Mouse (Mus musculus): ENCODE measurements around the gene Tspan2. TPM values are rescaled to one million over a fixed set of nuclear protein-coding genes. Genes with fewer than 3 reads are reported as not detected.

Gene Tspan2
- polyA plus RNA-seq, 1 experiment from 2014 or later = 9.8 TPM

DNA sequence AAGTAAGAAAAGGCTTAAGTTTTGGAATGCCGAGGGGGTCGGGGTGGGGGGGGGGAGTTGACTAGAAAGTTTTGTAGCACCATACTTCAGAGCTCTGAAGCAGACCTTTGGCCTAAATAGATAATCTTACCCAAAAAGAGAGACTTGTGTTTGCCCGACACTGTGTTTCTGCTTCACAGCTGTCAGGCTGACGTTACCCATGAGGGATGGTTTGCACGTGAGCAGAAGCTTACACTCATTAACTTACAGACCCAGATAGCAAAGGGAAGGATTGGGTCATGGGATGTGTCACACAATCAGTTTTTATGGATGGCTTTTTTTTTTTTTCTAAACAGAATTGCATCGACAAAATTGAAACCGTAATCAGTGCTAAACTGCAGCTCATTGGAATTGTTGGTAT is 30.5 kb downstream of the Tspan2 start:
- no peak overlapping the region for H3K9ac ChIP-seq (ENCODE audit: low read length)
- no peaks in the 10 kb centered on the region for H3K27me3 ChIP-seq (ENCODE audit: control insufficient read depth, insufficient read depth, low read length)
- H3K4me2 ChIP-seq (ENCODE audit: low read depth) = no peak overlapping the region
- WGBS = 84% methylated on average over 7 of the region's 7 CpGs
- ATAC-seq (ENCODE audit: insufficient read depth, low FRiP score, low TSS enrichment) (no peak), DNase-seq (ENCODE audit: low spot score) (no peak)
- no peak overlapping the region for H3K4me3 ChIP-seq (ENCODE audit: low read depth, low read length)
- H3K4me1 ChIP-seq (ENCODE audit: control insufficient read depth, insufficient read depth, low read length) = peaks cover 7% of the 10 kb centered on the region; the same call in 1 of the 2 replicates
- no peak overlapping the region for H3K27ac ChIP-seq (ENCODE audit: low read depth, low read length)
- H3K36me3 ChIP-seq (ENCODE audit: control insufficient read depth, insufficient read depth, low read length) = no peaks in the 10 kb centered on the region
- H3K9me3 ChIP-seq (ENCODE audit: control insufficient read depth, low read length) = no peaks in the 10 kb centered on the region

DNA sequence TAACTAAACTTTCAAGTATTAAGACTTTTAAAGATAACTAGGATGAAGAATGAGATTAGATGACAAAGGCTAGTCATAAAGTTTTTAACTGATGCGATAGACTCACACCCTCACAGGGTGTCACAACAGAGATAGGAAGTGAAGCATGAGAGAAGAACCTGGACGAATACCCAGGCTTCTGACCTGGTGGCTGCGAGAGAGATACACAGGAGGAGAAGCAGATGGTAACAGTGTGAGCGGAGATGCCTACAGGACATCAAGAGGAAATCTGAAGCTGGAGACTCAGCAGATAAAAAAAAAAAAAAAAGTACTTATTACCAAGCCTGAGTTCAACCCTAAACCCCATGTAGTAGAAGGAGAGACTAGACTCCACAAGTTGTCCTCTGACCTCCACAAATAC is 38.7 kb downstream of the Tspan2 start:
- no peaks in the 10 kb centered on the region for H3K36me3 ChIP-seq (ENCODE audit: control insufficient read depth, insufficient read depth, low read length)
- no peak overlapping the region for H3K9ac ChIP-seq (ENCODE audit: low read length)
- H3K4me1 ChIP-seq (ENCODE audit: control insufficient read depth, insufficient read depth, low read length) = no peaks in the 10 kb centered on the region
- DNase-seq (ENCODE audit: low spot score) (no peak), ATAC-seq (ENCODE audit: insufficient read depth, low FRiP score, low TSS enrichment) (no peak)
- H3K27me3 ChIP-seq (ENCODE audit: control insufficient read depth, insufficient read depth, low read length) = no peaks in the 10 kb centered on the region
- H3K27ac ChIP-seq (ENCODE audit: low read depth, low read length) = no peak overlapping the region
- WGBS = 92% methylated on average over 4 of the region's 4 CpGs
- no peak overlapping the region for H3K4me2 ChIP-seq (ENCODE audit: low read depth)
- no peak overlapping the region for H3K4me3 ChIP-seq (ENCODE audit: low read depth, low read length)
- no peaks in the 10 kb centered on the region for H3K9me3 ChIP-seq (ENCODE audit: control insufficient read depth, low read length)

GRCm38 (mm10) chr3:102782618-102783017 is 48.3 kb downstream of the Tspan2 start, which contains the start of gene Tshb:
Gene Tshb (minus strand): TSS chr3:102782718.
- no peaks in the 10 kb centered on the region for H3K36me3 ChIP-seq (ENCODE audit: control insufficient read depth, insufficient read depth, low read length)
- 83% methylated on average over 2 of the region's 2 CpGs for WGBS
- H3K27me3 ChIP-seq (ENCODE audit: control insufficient read depth, insufficient read depth, low read length) = no peaks in the 10 kb centered on the region
- no peak for ATAC-seq (ENCODE audit: insufficient read depth, low FRiP score, low TSS enrichment)
- H3K27ac ChIP-seq (ENCODE audit: low read depth, low read length) = no peak within 1 kb of the TSS
- H3K4me1 ChIP-seq (ENCODE audit: control insufficient read depth, insufficient read depth, low read length) = no peaks in the 10 kb centered on the region
- DNase-seq (ENCODE audit: low spot score) = no peak
- H3K4me2 ChIP-seq (ENCODE audit: low read depth) = no peak within 1 kb of the TSS
- H3K9me3 ChIP-seq (ENCODE audit: control insufficient read depth, low read length) = no peaks in the 10 kb centered on the region
- no peak within 1 kb of the TSS for H3K4me3 ChIP-seq (ENCODE audit: low read depth, low read length)
- H3K9ac ChIP-seq (ENCODE audit: low read length) = no peak within 1 kb of the TSS

GRCm38 (mm10) chr3:102787369-102787768 is 53.0 kb downstream of the Tspan2 start:
- Histone ChIP-seq H3K27ac (ENCODE audit: low read depth, low read length) (no peak overlapping the region), H3K27me3 (ENCODE audit: control insufficient read depth, insufficient read depth, low read length) (no peaks in the 10 kb centered on the region), H3K9ac (ENCODE audit: low read length) (no peak overlapping the region), H3K36me3 (ENCODE audit: control insufficient read depth, insufficient read depth, low read length) (no peaks in the 10 kb centered on the region), H3K4me2 (ENCODE audit: low read depth) (no peak overlapping the region), H3K4me1 (ENCODE audit: control insufficient read depth, insufficient read depth, low read length) (no peaks in the 10 kb centered on the region), H3K4me3 (ENCODE audit: low read depth, low read length) (no peak overlapping the region), H3K9me3 (ENCODE audit: control insufficient read depth, low read length) (no peaks in the 10 kb centered on the region)
- 47% methylated on average over 4 of the region's 4 CpGs for WGBS
- DNase-seq (ENCODE audit: low spot score) (no peak), ATAC-seq (ENCODE audit: insufficient read depth, low FRiP score, low TSS enrichment) (no peak)

GRCm38 (mm10) chr3:102803937-102804336 is 69.6 kb downstream of the Tspan2 start:
- Histone ChIP-seq H3K4me1 (ENCODE audit: control insufficient read depth, insufficient read depth, low read length) (no peaks in the 10 kb centered on the region), H3K27me3 (ENCODE audit: control insufficient read depth, insufficient read depth, low read length) (no peaks in the 10 kb centered on the region), H3K9me3 (ENCODE audit: control insufficient read depth, low read length) (no peaks in the 10 kb centered on the region), H3K4me2 (ENCODE audit: low read depth) (no peak overlapping the region), H3K27ac (ENCODE audit: low read depth, low read length) (no peak overlapping the region), H3K4me3 (ENCODE audit: low read depth, low read length) (no peak overlapping the region), H3K36me3 (ENCODE audit: control insufficient read depth, insufficient read depth, low read length) (no peaks in the 10 kb centered on the region), H3K9ac (ENCODE audit: low read length) (no peak overlapping the region)
- ATAC-seq (ENCODE audit: insufficient read depth, low FRiP score, low TSS enrichment) (no peak), DNase-seq (ENCODE audit: low spot score) (peak; percentile 73)
- 5% methylated on average over 3 of the region's 3 CpGs for WGBS

DNA sequence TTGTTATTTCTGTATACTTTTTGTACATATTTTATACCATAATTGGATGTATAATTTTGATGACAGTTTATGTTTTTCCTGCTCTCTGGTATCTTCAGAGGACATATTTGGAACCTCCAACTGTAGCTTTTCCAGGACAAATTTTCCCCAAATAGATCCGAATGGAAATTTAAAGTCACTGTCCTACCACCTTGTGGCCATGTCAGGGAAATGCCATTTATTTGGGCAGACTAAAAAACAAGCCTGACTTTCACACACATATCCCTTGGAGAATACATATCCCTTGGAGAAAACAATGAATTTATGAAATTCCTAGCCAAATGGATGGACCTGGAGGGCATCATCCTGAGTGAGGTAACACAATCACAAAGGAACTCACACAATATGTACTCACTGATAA is 108.1 kb downstream of the Tspan2 start:
- H3K27ac ChIP-seq (ENCODE audit: low read depth, low read length) = no peak overlapping the region

GRCm38 (mm10) chr3:102848661-102849060 is 114.3 kb downstream of the Tspan2 start:
- Histone ChIP-seq H3K4me1 (ENCODE audit: control insufficient read depth, insufficient read depth, low read length) (no peaks in the 10 kb centered on the region), H3K4me2 (ENCODE audit: low read depth) (no peak overlapping the region), H3K4me3 (ENCODE audit: low read depth, low read length) (no peak overlapping the region), H3K27ac (ENCODE audit: low read depth, low read length) (no peak overlapping the region), H3K9ac (ENCODE audit: low read length) (no peak overlapping the region), H3K9me3 (ENCODE audit: control insufficient read depth, low read length) (no peaks in the 10 kb centered on the region), H3K27me3 (ENCODE audit: control insufficient read depth, insufficient read depth, low read length) (no peaks in the 10 kb centered on the region), H3K36me3 (ENCODE audit: control insufficient read depth, insufficient read depth, low read length) (no peaks in the 10 kb centered on the region)
- no peak for DNase-seq (ENCODE audit: low spot score)
- ATAC-seq (ENCODE audit: insufficient read depth, low FRiP score, low TSS enrichment) = no peak

More for the DNA sequence above, 108.1 kb downstream of the Tspan2 start:
- ATAC-seq (ENCODE audit: insufficient read depth, low FRiP score, low TSS enrichment) = no peak
- 45% methylated on average over 1 of the region's 1 CpGs for WGBS
- Histone ChIP-seq H3K9ac (ENCODE audit: low read length) (no peak overlapping the region), H3K4me3 (ENCODE audit: low read depth, low read length) (no peak overlapping the region), H3K4me2 (ENCODE audit: low read depth) (no peak overlapping the region), H3K36me3 (ENCODE audit: control insufficient read depth, insufficient read depth, low read length) (no peaks in the 10 kb centered on the region), H3K9me3 (ENCODE audit: control insufficient read depth, low read length) (no peaks in the 10 kb centered on the region), H3K27me3 (ENCODE audit: control insufficient read depth, insufficient read depth, low read length) (no peaks in the 10 kb centered on the region), H3K4me1 (ENCODE audit: control insufficient read depth, insufficient read depth, low read length) (no peaks in the 10 kb centered on the region)
- DNase-seq (ENCODE audit: low spot score) = no peak

Other genes with a start within 250 kb of the Tspan2 start
- 0.05 and 0.07 TPM in 2 replicates for gene Tshb, start 48.2 kb downstream of the Tspan2 start, polyA plus RNA-seq (2014; fragmentation: Nextera tagmentation; extraction: Ambion mirVana)
- gene Sycp1, start 201.6 kb downstream of the Tspan2 start, polyA plus RNA-seq (2014; fragmentation: Nextera tagmentation; extraction: Ambion mirVana) = not detected in 2 replicates
- gene Nr1h5, start 229.6 kb downstream of the Tspan2 start, polyA plus RNA-seq (2014; fragmentation: Nextera tagmentation; extraction: Ambion mirVana) = 0.11 and 0.16 TPM in 2 replicates